Mouse (Mus musculus) kidney, embryonic 15.5 days (tissue): ENCODE results near the gene Anapc4. TPM values are rescaled to one million over a fixed set of nuclear protein-coding genes. Genes with fewer than 3 reads are reported as not detected.
A peak's percentile ranks its signal among the peaks of the same experiment; 100 is the strongest.

Experiments
- ATAC-seq: fragments of 200-750 bp; cut with Nextera tagmentation; replicated peaks from 2 replicates; pipeline ENCODE4 v1.8.0; 2017; ENCODE audit warnings: moderate TSS enrichment; ENCODE audit not compliant: low FRiP score
- H3K27ac ChIP-seq: fragments of 300-500 bp; sonication (generic); 2 replicates; pipeline ENCODE4 v1.5.1; 2015; ENCODE audit warnings: mild to moderate bottlenecking, inconsistent platforms
- H3K27me3 ChIP-seq: fragments of 300-500 bp; sonication (generic); 2 replicates; pipeline ENCODE4 v1.6.1; 2015; ENCODE audit warnings: inconsistent platforms
- H3K36me3 ChIP-seq: fragments of 300-500 bp; sonication (generic); 2 replicates; pipeline ENCODE4 v1.6.1; 2015; ENCODE audit warnings: inconsistent platforms
- H3K4me1 ChIP-seq: fragments of 300-500 bp; sonication (generic); 2 replicates; pipeline ENCODE4 v1.6.1; 2015; ENCODE audit warnings: inconsistent platforms
- H3K4me2 ChIP-seq: fragments of 300-500 bp; sonication (generic); 2 replicates; pipeline ENCODE4 v1.6.1; 2015; ENCODE audit warnings: moderate library complexity, mild to moderate bottlenecking, inconsistent platforms
- H3K4me3 ChIP-seq: fragments of 300-500 bp; sonication (generic); replicated peaks from 2 replicates; pipeline ENCODE4 v1.5.1; 2015; ENCODE audit warnings: mild to moderate bottlenecking, inconsistent platforms
- H3K9ac ChIP-seq: fragments of 300-500 bp; sonication (generic); 2 replicates; pipeline ENCODE4 v1.6.1; 2015; ENCODE audit warnings: mild to moderate bottlenecking, inconsistent platforms
- H3K9me3 ChIP-seq: fragments of 300-500 bp; sonication (generic); replicated peaks from 2 replicates; pipeline ENCODE4 v1.6.1; 2016; ENCODE audit warnings: inconsistent platforms
- WGBS: fragments of 180-500 bp; shearing (Covaris S2); methylation state at CpG from one replicate; pipeline ENCODE4 v1.1.7; 2015; ENCODE audit warnings: mixed read lengths; 5-methylcytosine and 5-hydroxymethylcytosine counted together
- polyA plus RNA-seq: library from polyadenylated mRNA; unstranded; fragments of >200 nt; fragmentation: Nextera tagmentation; extraction: Ambion mirVana; gene quantifications from 2 replicates; pipeline ENCODE4 v1.2.1, GENCODE M21; 2015

The Anapc4 gene
- polyA plus RNA-seq, 1 experiment from 2014 or later, result 103 TPM

GRCm38 (mm10) chr5:52871986-52872385, 38.2 kb downstream of the Anapc4 start:
- H3K27ac ChIP-seq, result no peak overlapping the region
- no peak overlapping the region for H3K4me3 ChIP-seq
- H3K27me3 ChIP-seq, result no peaks in the 10 kb centered on the region
- H3K4me1 ChIP-seq, result 0 out of 2 replicates have a peak, but pooled peaks cover 3% of the 10 kb centered on the region
- WGBS, result 93% methylated on average over 13 of the region's 13 CpGs
- no peak overlapping the region for H3K9ac ChIP-seq
- H3K4me2 ChIP-seq, result no peak overlapping the region
- ATAC-seq, result no peak
- H3K9me3 ChIP-seq, result no peaks in the 10 kb centered on the region
- H3K36me3 ChIP-seq, result peaks cover 20% of the 10 kb centered on the region

GRCm38 (mm10) chr5:52878847-52879246, 45.0 kb downstream of the Anapc4 start:
- Histone ChIP-seq H3K4me3 (no peak overlapping the region), H3K9ac (no peak overlapping the region), H3K27ac (no peak overlapping the region), H3K36me3 (no peaks in the 10 kb centered on the region), H3K4me1 (no peaks in the 10 kb centered on the region), H3K27me3 (0 out of 2 replicates have a peak, but pooled peaks cover 3% of the 10 kb centered on the region), H3K4me2 (no peak overlapping the region), H3K9me3 (no peaks in the 10 kb centered on the region)
- peak; percentile 90 for ATAC-seq
- WGBS, result 3% methylated on average over 14 of the region's 14 CpGs

- no peak overlapping the region for H3K27ac ChIP-seq
- WGBS, result 88% methylated on average over 6 of the region's 6 CpGs
- no peak for ATAC-seq
- no peak overlapping the region for H3K4me3 ChIP-seq
- H3K9me3 ChIP-seq, result no peaks in the 10 kb centered on the region
- no peaks in the 10 kb centered on the region for H3K36me3 ChIP-seq
- H3K4me1 ChIP-seq, result no peaks in the 10 kb centered on the region
- H3K9ac ChIP-seq, result no peak overlapping the region
- 0 out of 2 replicates have a peak, but pooled peaks cover 3% of the 10 kb centered on the region for H3K27me3 ChIP-seq
- no peak overlapping the region for H3K4me2 ChIP-seq
These were observed 46.1 kb downstream of the Anapc4 start for GRCm38 (mm10) chr5:52879926-52880325.

- Histone ChIP-seq H3K4me1 (no peaks in the 10 kb centered on the region), H3K4me2 (no peak overlapping the region), H3K9ac (no peak overlapping the region), H3K4me3 (no peak overlapping the region), H3K36me3 (no peaks in the 10 kb centered on the region), H3K27me3 (0 out of 2 replicates have a peak, but pooled peaks cover 3% of the 10 kb centered on the region), H3K27ac (no peak overlapping the region), H3K9me3 (no peaks in the 10 kb centered on the region)
- ATAC-seq, result no peak
- WGBS, result 38% methylated on average over 2 of the region's 2 CpGs
These were observed 48.6 kb downstream of the Anapc4 start for GRCm38 (mm10) chr5:52882446-52882845.

GRCm38 (mm10) chr5:52887085-52887484, 53.3 kb downstream of the Anapc4 start:
- no peak; the same call in 1 of the 2 replicates for ATAC-seq
- WGBS, result 56% methylated on average over 12 of the region's 12 CpGs
- H3K27ac ChIP-seq, result no peak overlapping the region

GRCm38 (mm10) chr5:52889919-52890318, 56.1 kb downstream of the Anapc4 start:
- ATAC-seq, result no peak
- Histone ChIP-seq H3K4me1 (peaks cover 11% of the 10 kb centered on the region; the same call in 1 of the 2 replicates), H3K4me2 (no peak overlapping the region), H3K27me3 (no peaks in the 10 kb centered on the region), H3K9ac (no peak overlapping the region), H3K9me3 (peaks cover 3% of the 10 kb centered on the region; the same call in 1 of the 2 replicates), H3K27ac (no peak overlapping the region), H3K4me3 (no peak overlapping the region), H3K36me3 (no peaks in the 10 kb centered on the region)
- 81% methylated on average over 7 of the region's 7 CpGs for WGBS

More at GRCm38 (mm10) chr5:52887085-52887484, 53.3 kb downstream of the Anapc4 start:
- Histone ChIP-seq H3K9ac (no peak overlapping the region), H3K27me3 (no peaks in the 10 kb centered on the region), H3K4me1 (no peaks in the 10 kb centered on the region), H3K4me3 (no peak overlapping the region), H3K4me2 (no peak overlapping the region), H3K9me3 (no peaks in the 10 kb centered on the region), H3K36me3 (no peaks in the 10 kb centered on the region)

GRCm38 (mm10) chr5:52891949-52892835, 58.4 kb downstream of the Anapc4 start:
- Histone ChIP-seq H3K9ac (no peak overlapping the region), H3K4me1 (peaks cover 11% of the 10 kb centered on the region; the same call in 1 of the 2 replicates), H3K4me3 (no peak overlapping the region), H3K27ac (no peak overlapping the region), H3K27me3 (no peaks in the 10 kb centered on the region), H3K9me3 (peaks cover 3% of the 10 kb centered on the region; the same call in 1 of the 2 replicates), H3K36me3 (no peaks in the 10 kb centered on the region), H3K4me2 (no peak overlapping the region)
- ATAC-seq, result no peak; the same call in 1 of the 2 replicates
- 58% methylated on average over 12 of the region's 12 CpGs for WGBS

- peak; percentile 56; the same call in 1 of the 2 replicates for ATAC-seq
- Histone ChIP-seq H3K27ac (no peak overlapping the region), H3K4me3 (no peak overlapping the region), H3K27me3 (no peaks in the 10 kb centered on the region), H3K4me2 (peak overlapping the region; percentile 20), H3K9me3 (peaks cover 3% of the 10 kb centered on the region; the same call in 1 of the 2 replicates), H3K9ac (no peak overlapping the region), H3K36me3 (no peaks in the 10 kb centered on the region), H3K4me1 (peaks cover 11% of the 10 kb centered on the region; the same call in 1 of the 2 replicates)
- 31% methylated on average over 5 of the region's 5 CpGs for WGBS
These were observed 60.1 kb downstream of the Anapc4 start for GRCm38 (mm10) chr5:52893938-52894337.

GRCm38 (mm10) chr5:52904246-52904645, 70.4 kb downstream of the Anapc4 start:
- H3K9ac ChIP-seq, result no peak overlapping the region
- 0 out of 2 replicates have a peak, but pooled peaks have one; percentile 54 for ATAC-seq
- H3K4me2 ChIP-seq, result 0 out of 2 replicates have a peak overlapping the region, but pooled peaks have one; percentile 1
- H3K27me3 ChIP-seq, result no peaks in the 10 kb centered on the region
- WGBS, result 15% methylated on average over 4 of the region's 4 CpGs
- no peaks in the 10 kb centered on the region for H3K9me3 ChIP-seq
- H3K27ac ChIP-seq, result peak overlapping the region; percentile 48; the same call in 1 of the 2 replicates
- no peaks in the 10 kb centered on the region for H3K36me3 ChIP-seq
- H3K4me1 ChIP-seq, result peaks cover 10% of the 10 kb centered on the region
- no peak overlapping the region for H3K4me3 ChIP-seq

- Histone ChIP-seq H3K36me3 (no peaks in the 10 kb centered on the region), H3K4me3 (no peak overlapping the region), H3K27me3 (no peaks in the 10 kb centered on the region), H3K4me2 (0 out of 2 replicates have a peak overlapping the region, but pooled peaks have one; percentile 1), H3K4me1 (peaks cover 10% of the 10 kb centered on the region), H3K9ac (no peak overlapping the region), H3K27ac (peak overlapping the region; percentile 52), H3K9me3 (no peaks in the 10 kb centered on the region)
- 14% methylated on average over 6 of the region's 6 CpGs for WGBS
- ATAC-seq, result 0 out of 2 replicates have a peak, but pooled peaks have one; percentile 49
These were observed 70.9 kb downstream of the Anapc4 start for GRCm38 (mm10) chr5:52904671-52905070.

- ATAC-seq, result no peak
- H3K9me3 ChIP-seq, result no peaks in the 10 kb centered on the region
- no peak overlapping the region for H3K27ac ChIP-seq
- H3K4me3 ChIP-seq, result no peak overlapping the region
- no peaks in the 10 kb centered on the region for H3K36me3 ChIP-seq
- H3K9ac ChIP-seq, result no peak overlapping the region
- H3K4me1 ChIP-seq, result peaks cover 15% of the 10 kb centered on the region
- H3K4me2 ChIP-seq, result no peak overlapping the region
- WGBS, result 85% methylated on average over 3 of the region's 3 CpGs
- H3K27me3 ChIP-seq, result no peaks in the 10 kb centered on the region
These were observed 74.4 kb downstream of the Anapc4 start for GRCm38 (mm10) chr5:52908246-52908645.

GRCm38 (mm10) chr5:52910159-52910591, 76.4 kb downstream of the Anapc4 start:
- Histone ChIP-seq H3K9ac (no peak overlapping the region), H3K27ac (no peak overlapping the region), H3K9me3 (no peaks in the 10 kb centered on the region), H3K4me1 (peaks cover 6% of the 10 kb centered on the region), H3K4me3 (peak overlapping the region; percentile 22), H3K36me3 (no peaks in the 10 kb centered on the region), H3K4me2 (peak overlapping the region; percentile 50), H3K27me3 (no peaks in the 10 kb centered on the region)
- 39% methylated on average over 12 of the region's 12 CpGs for WGBS
- ATAC-seq, result peak; percentile 54; the same call in 1 of the 2 replicates
